Mouse (Mus musculus): ENCODE data around the gene Plod1. TPM values are rescaled to one million over a fixed set of nuclear protein-coding genes. Genes with fewer than 3 reads are reported as not detected.

The Plod1 gene
- polyA plus RNA-seq, 1 experiment from 2014 or later: 33.9 TPM

DNA sequence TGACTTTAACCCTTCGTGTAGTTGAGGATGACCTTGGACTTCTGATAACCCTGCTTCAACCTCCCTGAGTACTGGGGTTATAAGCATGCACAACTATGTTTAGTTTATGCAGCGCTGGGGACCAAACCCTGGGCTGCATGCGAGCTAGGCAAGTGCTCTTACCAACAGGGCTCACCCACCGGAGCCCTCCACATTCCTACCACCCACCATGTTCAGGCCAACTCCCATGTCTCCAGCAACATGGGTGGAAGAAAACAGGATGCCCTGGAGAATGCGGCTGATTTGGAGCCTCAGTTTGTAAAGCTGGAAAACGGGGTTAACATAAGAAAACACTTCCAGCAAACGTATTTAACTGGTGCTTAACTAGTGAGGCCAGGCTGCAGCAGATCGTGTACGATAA is 663 bp downstream of the Plod1 start:
- no peaks in the 10 kb centered on the region for H3K9me3 ChIP-seq
- H3K9ac ChIP-seq: no peak overlapping the region
- 0 out of 2 replicates have a peak, but pooled peaks cover 9% of the 10 kb centered on the region for H3K4me1 ChIP-seq
- no peaks in the 10 kb centered on the region for H3K36me3 ChIP-seq
- no peak overlapping the region for H3K27ac ChIP-seq
- peak overlapping the region; percentile 86 for H3K4me2 ChIP-seq (replicated peaks)
- ATAC-seq (ENCODE audit: low FRiP score, low read depth): no peak
- 27% methylated on average over 9 of the region's 9 CpGs for WGBS
- H3K4me3 ChIP-seq: peak overlapping the region; percentile 56
- H3K27me3 ChIP-seq (replicated peaks): no peaks in the 10 kb centered on the region

- 73% methylated on average over 4 of the region's 4 CpGs for WGBS
These were observed 2.0 kb downstream of the Plod1 start for GRCm38 (mm10) chr4:147934611-147935010.

GRCm38 (mm10) chr4:147934134-147934533 is 2.4 kb downstream of the Plod1 start:
- Histone ChIP-seq H3K9me3 (no peaks in the 10 kb centered on the region), H3K4me1 (0 out of 2 replicates have a peak, but pooled peaks cover 9% of the 10 kb centered on the region), H3K27ac (no peak overlapping the region), H3K9ac (no peak overlapping the region), H3K4me2 (replicated peaks) (no peak overlapping the region), H3K27me3 (replicated peaks) (no peaks in the 10 kb centered on the region), H3K4me3 (no peak overlapping the region), H3K36me3 (no peaks in the 10 kb centered on the region)
- ATAC-seq (ENCODE audit: low FRiP score, low read depth): no peak
- WGBS: 49% methylated on average over 3 of the region's 3 CpGs

More at GRCm38 (mm10) chr4:147934611-147935010, 2.0 kb downstream of the Plod1 start:
- no peaks in the 10 kb centered on the region for H3K27me3 ChIP-seq (replicated peaks)
- H3K4me1 ChIP-seq: 0 out of 2 replicates have a peak, but pooled peaks cover 9% of the 10 kb centered on the region
- no peaks in the 10 kb centered on the region for H3K36me3 ChIP-seq
- H3K4me3 ChIP-seq: no peak overlapping the region
- H3K9me3 ChIP-seq: no peaks in the 10 kb centered on the region
- no peak overlapping the region for H3K4me2 ChIP-seq (replicated peaks)
- no peak overlapping the region for H3K27ac ChIP-seq
- H3K9ac ChIP-seq: no peak overlapping the region
- ATAC-seq (ENCODE audit: low FRiP score, low read depth): no peak

GRCm38 (mm10) chr4:147930946-147931345 is 5.6 kb downstream of the Plod1 start:
- ATAC-seq (ENCODE audit: low FRiP score, low read depth): no peak
- Histone ChIP-seq H3K4me2 (replicated peaks) (no peak overlapping the region), H3K4me3 (no peak overlapping the region), H3K9me3 (no peaks in the 10 kb centered on the region), H3K36me3 (no peaks in the 10 kb centered on the region), H3K4me1 (0 out of 2 replicates have a peak, but pooled peaks cover 4% of the 10 kb centered on the region), H3K27ac (no peak overlapping the region), H3K27me3 (replicated peaks) (no peaks in the 10 kb centered on the region), H3K9ac (no peak overlapping the region)
- 96% methylated on average over 14 of the region's 14 CpGs for WGBS

GRCm38 (mm10) chr4:147928540-147928939 is 8.0 kb downstream of the Plod1 start:
- Histone ChIP-seq H3K27me3 (replicated peaks) (no peaks in the 10 kb centered on the region), H3K4me1 (0 out of 2 replicates have a peak, but pooled peaks cover 3% of the 10 kb centered on the region), H3K9ac (no peak overlapping the region), H3K9me3 (no peaks in the 10 kb centered on the region), H3K27ac (no peak overlapping the region), H3K36me3 (peaks cover 7% of the 10 kb centered on the region; the same call in 1 of the 2 replicates), H3K4me2 (replicated peaks) (no peak overlapping the region), H3K4me3 (no peak overlapping the region)
- WGBS: 74% methylated on average over 7 of the region's 7 CpGs
- ATAC-seq (ENCODE audit: low FRiP score, low read depth): no peak

DNA sequence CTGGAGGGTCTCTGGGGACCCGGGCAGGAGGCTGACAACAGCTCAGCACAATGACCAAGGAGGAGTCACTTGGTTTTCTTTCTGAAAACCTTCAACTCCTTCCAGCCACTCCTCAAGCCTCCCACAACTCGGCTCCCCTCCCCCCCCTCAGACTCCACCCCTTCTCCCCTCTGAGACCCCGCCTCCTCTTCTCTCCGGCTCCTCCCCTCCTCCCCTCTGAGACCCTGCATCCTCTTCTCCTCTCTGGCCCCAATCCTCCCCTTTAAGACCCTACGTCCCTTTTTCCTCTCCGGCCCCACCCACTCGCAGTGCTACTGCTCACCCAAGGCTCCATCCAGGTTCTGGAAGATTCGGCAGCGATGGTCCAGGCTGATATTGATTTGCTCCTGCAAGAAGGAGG is 8.4 kb downstream of the Plod1 start:
- Histone ChIP-seq H3K27me3 (replicated peaks) (no peaks in the 10 kb centered on the region), H3K4me1 (no peaks in the 10 kb centered on the region), H3K9me3 (no peaks in the 10 kb centered on the region), H3K27ac (no peak overlapping the region), H3K4me2 (replicated peaks) (no peak overlapping the region), H3K4me3 (no peak overlapping the region), H3K9ac (no peak overlapping the region), H3K36me3 (peaks cover 10% of the 10 kb centered on the region)
- WGBS: 12% methylated on average over 9 of the region's 9 CpGs
- ATAC-seq (ENCODE audit: low FRiP score, low read depth): no peak

GRCm38 (mm10) chr4:147927705-147928104 is 8.9 kb downstream of the Plod1 start:
- no peaks in the 10 kb centered on the region for H3K9me3 ChIP-seq
- H3K4me1 ChIP-seq: no peaks in the 10 kb centered on the region
- H3K4me3 ChIP-seq: no peak overlapping the region
- WGBS: 48% methylated on average over 8 of the region's 8 CpGs
- peaks cover 13% of the 10 kb centered on the region for H3K36me3 ChIP-seq
- H3K27me3 ChIP-seq (replicated peaks): no peaks in the 10 kb centered on the region
- no peak overlapping the region for H3K27ac ChIP-seq
- ATAC-seq (ENCODE audit: low FRiP score, low read depth): no peak
- no peak overlapping the region for H3K4me2 ChIP-seq (replicated peaks)
- no peak overlapping the region for H3K9ac ChIP-seq

DNA sequence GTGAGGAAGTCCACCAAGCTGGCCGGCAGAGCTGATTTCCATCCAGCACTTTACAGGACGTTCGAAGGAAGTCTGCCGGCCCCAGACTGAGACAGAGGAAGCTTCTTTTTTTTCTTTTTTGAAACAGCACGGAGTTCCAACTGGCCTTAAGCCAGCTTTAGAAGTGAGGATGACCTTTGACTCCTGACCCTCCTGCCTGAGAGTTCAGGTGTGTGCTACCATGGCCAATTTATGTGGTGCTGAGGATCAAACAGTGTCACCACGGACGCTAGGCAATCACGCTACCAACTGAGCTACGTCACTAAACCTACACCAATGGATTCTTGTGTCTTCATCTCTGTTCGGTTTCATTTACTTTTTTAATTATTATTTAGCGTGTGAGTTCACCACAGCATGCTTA is 14.2 kb downstream of the Plod1 start:
- no peaks in the 10 kb centered on the region for H3K9me3 ChIP-seq
- H3K36me3 ChIP-seq: peaks cover 17% of the 10 kb centered on the region
- H3K27me3 ChIP-seq (replicated peaks): no peaks in the 10 kb centered on the region
- H3K4me3 ChIP-seq: no peak overlapping the region
- no peak overlapping the region for H3K4me2 ChIP-seq (replicated peaks)
- H3K27ac ChIP-seq: no peak overlapping the region
- no peak overlapping the region for H3K9ac ChIP-seq
- no peaks in the 10 kb centered on the region for H3K4me1 ChIP-seq
- no peak for ATAC-seq (ENCODE audit: low FRiP score, low read depth)
- 82% methylated on average over 11 of the region's 11 CpGs for WGBS

- Histone ChIP-seq H3K27ac (no peak overlapping the region), H3K4me3 (no peak overlapping the region), H3K4me1 (no peaks in the 10 kb centered on the region), H3K9ac (no peak overlapping the region), H3K36me3 (peaks cover 22% of the 10 kb centered on the region), H3K9me3 (no peaks in the 10 kb centered on the region), H3K27me3 (replicated peaks) (no peaks in the 10 kb centered on the region), H3K4me2 (replicated peaks) (no peak overlapping the region)
- WGBS: 31% methylated on average over 10 of the region's 10 CpGs
- ATAC-seq (ENCODE audit: low FRiP score, low read depth): no peak; the same call in 1 of the 2 replicates
These were observed 15.6 kb downstream of the Plod1 start for GRCm38 (mm10) chr4:147920973-147921372.

DNA sequence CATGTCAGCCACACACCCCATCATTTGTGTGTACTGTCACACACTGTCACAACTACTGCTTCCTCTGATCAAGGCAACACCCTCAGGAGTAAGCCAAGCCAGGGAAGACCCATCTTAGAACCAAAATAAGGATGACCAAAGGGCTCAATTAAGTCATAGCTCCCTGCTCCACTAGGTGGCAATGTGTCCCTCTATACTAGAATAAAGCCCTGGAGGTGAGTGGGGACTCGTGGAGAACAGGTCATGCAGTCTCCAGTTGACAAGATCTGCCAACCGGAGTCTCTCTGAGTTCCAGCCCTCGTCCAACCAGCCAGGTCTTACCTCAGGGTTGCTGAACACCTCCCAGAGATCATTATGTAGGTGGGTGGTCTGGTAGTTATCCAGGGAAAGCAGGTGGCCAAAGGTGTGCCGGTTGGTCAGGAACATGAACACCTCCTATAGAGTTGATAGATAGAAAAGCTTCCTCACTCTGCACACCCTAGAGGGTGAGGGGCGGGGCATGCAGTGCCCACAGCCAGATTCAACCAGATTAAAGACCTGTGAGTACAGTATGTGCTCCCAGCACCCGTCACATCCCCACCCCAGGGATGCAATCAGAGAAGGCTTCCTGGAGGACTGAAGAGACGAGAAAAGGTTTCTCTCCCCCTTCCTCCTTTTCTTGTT is 18.0 kb downstream of the Plod1 start:
- 66% methylated on average over 7 of the region's 7 CpGs for WGBS
- Histone ChIP-seq H3K27ac (no peak overlapping the region), H3K4me2 (replicated peaks) (no peak overlapping the region), H3K36me3 (peaks cover 23% of the 10 kb centered on the region), H3K4me3 (no peak overlapping the region), H3K9me3 (no peaks in the 10 kb centered on the region), H3K27me3 (replicated peaks) (no peaks in the 10 kb centered on the region), H3K9ac (no peak overlapping the region), H3K4me1 (no peaks in the 10 kb centered on the region)
- 0 out of 2 replicates have a peak, but pooled peaks have one; percentile 27 for ATAC-seq (ENCODE audit: low FRiP score, low read depth)

- no peaks in the 10 kb centered on the region for H3K4me1 ChIP-seq
- 90% methylated on average over 5 of the region's 5 CpGs for WGBS
- H3K9ac ChIP-seq: no peak overlapping the region
- no peaks in the 10 kb centered on the region for H3K9me3 ChIP-seq
- H3K4me2 ChIP-seq (replicated peaks): no peak overlapping the region
- H3K36me3 ChIP-seq: 0 out of 2 replicates have a peak, but pooled peaks cover 3% of the 10 kb centered on the region
- no peak overlapping the region for H3K27ac ChIP-seq
- H3K27me3 ChIP-seq (replicated peaks): no peaks in the 10 kb centered on the region
- no peak for ATAC-seq (ENCODE audit: low FRiP score, low read depth)
- no peak overlapping the region for H3K4me3 ChIP-seq
These were observed 27.1 kb downstream of the Plod1 start for GRCm38 (mm10) chr4:147909486-147909885.

DNA sequence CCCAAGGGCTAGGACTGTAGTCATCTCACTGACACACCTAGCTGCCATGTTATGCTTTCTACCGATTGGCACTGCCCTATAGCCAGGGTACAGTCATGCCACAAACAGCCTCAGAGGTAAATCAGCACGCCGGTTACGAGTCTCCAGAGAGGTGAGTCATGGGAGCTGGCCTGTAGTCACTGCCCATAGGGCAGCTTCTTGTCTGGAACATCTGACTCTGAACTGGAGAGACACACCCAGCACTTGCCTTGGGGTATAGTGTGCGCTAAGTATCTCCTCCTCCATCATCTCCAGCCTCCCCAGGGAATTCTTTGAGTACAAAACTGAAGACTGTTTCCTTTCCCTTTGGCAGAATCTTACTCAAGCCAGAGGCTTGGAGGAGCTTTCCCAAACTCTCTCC is 30.3 kb downstream of the Plod1 start:
- WGBS: 89% methylated on average over 5 of the region's 5 CpGs
- no peak overlapping the region for H3K4me3 ChIP-seq

More for the DNA sequence above, 30.3 kb downstream of the Plod1 start:
- no peaks in the 10 kb centered on the region for H3K27me3 ChIP-seq (replicated peaks)
- H3K4me1 ChIP-seq: peaks cover 7% of the 10 kb centered on the region
- no peak overlapping the region for H3K4me2 ChIP-seq (replicated peaks)
- ATAC-seq (ENCODE audit: low FRiP score, low read depth): no peak
- no peak overlapping the region for H3K27ac ChIP-seq
- H3K36me3 ChIP-seq: peaks cover 14% of the 10 kb centered on the region; the same call in 1 of the 2 replicates
- H3K9ac ChIP-seq: no peak overlapping the region
- H3K9me3 ChIP-seq: no peaks in the 10 kb centered on the region
